Comparison of ENCODE assay signal across 12 mouse cellular contexts in genomic region chr11:107705476-107706074, GRCm38 (mm10). TPM values are rescaled to one million over a fixed set of nuclear protein-coding genes. Genes with fewer than 3 reads are reported as not detected.
A peak's percentile ranks its signal among the peaks of the same experiment; 100 is the strongest.
DNase-seq lines count a peak whose midpoint lies in the region; ATAC-seq lines count a peak whose summit lies in the region.
"Had no signal": no experiment of that assay in that cellular context is flagged by ENCODE, and none has a peak within 500 bp of the region (broad histone marks: within the 10 kb centered on the region; RNA-seq: fewer than 3 reads in every experiment).

No protein-coding gene starts in this region.

- H3K27ac ChIP-seq in midbrain, embryonic 16.5 days (ENCODE audit: low read length): no peak overlapping the region
- no peak overlapping the region for H3K27ac ChIP-seq in midbrain, embryonic 11.5 days (ENCODE audit: low read depth, low read length)
- H3K27ac ChIP-seq: embryonic facial prominence, embryonic 12.5 days; liver, embryonic 15.5 days had no signal

- no peak overlapping the region for H3K4me2 ChIP-seq in midbrain, embryonic 16.5 days (ENCODE audit: low read length)
- no peak overlapping the region for H3K4me2 ChIP-seq in midbrain, embryonic 11.5 days
- H3K4me2 ChIP-seq: embryonic facial prominence, embryonic 12.5 days; liver, embryonic 15.5 days had no signal

- peak; percentile 50 for ATAC-seq in cerebellum, adult (ENCODE audit: insufficient number of reproducible peaks, low FRiP score, low TSS enrichment)
- ATAC-seq in midbrain, embryonic 16.5 days: 0 out of 2 replicates have a peak, but pooled peaks have one; percentile 9
- no peak for ATAC-seq in midbrain, embryonic 11.5 days (ENCODE audit: low FRiP score)
- ATAC-seq: forebrain, embryonic 14.5 days had no signal

- H3K9ac ChIP-seq in midbrain, embryonic 16.5 days (ENCODE audit: low read depth, low read length): no peak overlapping the region
- H3K9ac ChIP-seq in midbrain, embryonic 11.5 days (ENCODE audit: low read length): no peak overlapping the region
- H3K9ac ChIP-seq: embryonic facial prominence, embryonic 12.5 days; liver, embryonic 15.5 days had no signal

- no peaks in the 10 kb centered on the region for H3K27me3 ChIP-seq in midbrain, embryonic 16.5 days (ENCODE audit: control insufficient read depth, insufficient read depth, low read depth, low read length)
- H3K27me3 ChIP-seq in midbrain, embryonic 11.5 days (ENCODE audit: control insufficient read depth, insufficient read depth, low read length): 0 out of 2 replicates have a peak, but pooled peaks cover 2% of the 10 kb centered on the region
- H3K27me3 ChIP-seq: embryonic facial prominence, embryonic 12.5 days had no signal

- no peaks in the 10 kb centered on the region for H3K36me3 ChIP-seq in midbrain, embryonic 16.5 days (ENCODE audit: control insufficient read depth, insufficient read depth, low read length)
- no peaks in the 10 kb centered on the region for H3K36me3 ChIP-seq in midbrain, embryonic 11.5 days (ENCODE audit: control insufficient read depth, insufficient read depth, low read length)
- H3K36me3 ChIP-seq: embryonic facial prominence, embryonic 12.5 days; liver, embryonic 15.5 days had no signal

- peaks cover 10% of the 10 kb centered on the region for H3K4me1 ChIP-seq in midbrain, embryonic 16.5 days (ENCODE audit: control insufficient read depth, insufficient read depth, low read length)
- peaks cover 10% of the 10 kb centered on the region; the same call in 1 of the 2 replicates for H3K4me1 ChIP-seq in midbrain, embryonic 11.5 days (ENCODE audit: control insufficient read depth, insufficient read depth, low read length)
- H3K4me1 ChIP-seq: liver, embryonic 15.5 days had no signal

- no peak overlapping the region for H3K4me3 ChIP-seq in midbrain, embryonic 16.5 days (ENCODE audit: low read depth, low read length)
- no peak overlapping the region for H3K4me3 ChIP-seq in midbrain, embryonic 11.5 days (ENCODE audit: low read depth, low read length)
- H3K4me3 ChIP-seq: embryonic facial prominence, embryonic 12.5 days; liver, embryonic 15.5 days had no signal

- no peaks in the 10 kb centered on the region for H3K9me3 ChIP-seq in midbrain, embryonic 16.5 days (replicated peaks; ENCODE audit: control insufficient read depth, low read length, poor library complexity, severe bottlenecking)
- no peaks in the 10 kb centered on the region for H3K9me3 ChIP-seq in midbrain, embryonic 11.5 days (ENCODE audit: control insufficient read depth, low read length)
- H3K9me3 ChIP-seq: embryonic facial prominence, embryonic 12.5 days; liver, embryonic 15.5 days had no signal

- 59% methylated on average over 11 of the region's 11 CpGs for WGBS in midbrain, embryonic 16.5 days
- 70% methylated on average over 11 of the region's 11 CpGs for WGBS in midbrain, embryonic 11.5 days

- no peak for DNase-seq in cerebellum, postnatal 4 days (ENCODE audit: low spot score in 2 of 2)
- DNase-seq in midbrain, embryonic 11.5 days (ENCODE audit: low spot score, missing footprints): no peak
- DNase-seq in kidney, postnatal 14 days: peak; percentile 32
- DNase-seq in lung, postnatal 4 days: peak; percentile 49 to 59
- DNase-seq in spleen, postnatal 14 days (ENCODE audit: low spot score in 2 of 2): no peak
- DNase-seq in thymus, postnatal 14 days: no peak

RNA-seq across cellular contexts. Expression of gene Cacng1, which starts 10.7 kb away (rescaled TPM):
- polyA plus RNA-seq in midbrain, embryonic 16.5 days (2015; fragmentation: Nextera tagmentation; extraction: Ambion mirVana): 0.27 and 0.48 TPM in 2 replicates
- polyA plus RNA-seq in midbrain, embryonic 11.5 days (2014; fragmentation: Nextera tagmentation; extraction: Ambion mirVana): 0.25 TPM in 1 of 2 replicates, not detected in the other
- polyA plus RNA-seq: stomach, embryonic 14.5 days had no signal

Comparison
In these comparisons a context has a peak if more than half of its experiments do, and no peak if none do; other contexts are left out.
1. DNase-seq: peak in kidney, postnatal 14 days (single experiment) and lung, postnatal 4 days (2 of 2); none in cerebellum, postnatal 4 days (0 of 2), midbrain, embryonic 11.5 days (single experiment), spleen, postnatal 14 days (0 of 2) and thymus, postnatal 14 days (single experiment).